Mouse (Mus musculus) midbrain, embryonic 16.5 days (tissue): ENCODE data around the gene Kdm5a. TPM values are rescaled to one million over a fixed set of nuclear protein-coding genes. Genes with fewer than 3 reads are reported as not detected.
A peak's percentile ranks its signal among the peaks of the same experiment; 100 is the strongest.

ENCODE experiments used
- ATAC-seq: fragments of 200-750 bp; cut with Nextera tagmentation; 2 replicates; pipeline ENCODE4 v1.8.0; 2017; ENCODE audit warnings: moderate TSS enrichment
- H3K27ac ChIP-seq: fragments of 300-500 bp; sonication (generic); 2 replicates; pipeline ENCODE4 v1.5.1; 2014; ENCODE audit warnings: mild to moderate bottlenecking, low read length, mixed read lengths
- H3K27me3 ChIP-seq: fragments of 300-500 bp; sonication (generic); 2 replicates; pipeline ENCODE4 v1.6.1; 2014; ENCODE audit warnings: low read depth, low read length, mixed read lengths; ENCODE audit not compliant: control insufficient read depth, insufficient read depth
- H3K36me3 ChIP-seq: fragments of 300-500 bp; sonication (generic); 2 replicates; pipeline ENCODE4 v1.6.1; 2014; ENCODE audit warnings: mild to moderate bottlenecking, low read length, moderate library complexity, mixed read lengths; ENCODE audit not compliant: control insufficient read depth, insufficient read depth
- H3K4me1 ChIP-seq: fragments of 300-500 bp; sonication (generic); 2 replicates; pipeline ENCODE4 v1.6.1; 2014; ENCODE audit warnings: mild to moderate bottlenecking, low read length, mixed read lengths; ENCODE audit not compliant: control insufficient read depth, insufficient read depth
- H3K4me2 ChIP-seq: fragments of 300-500 bp; sonication (generic); 2 replicates; pipeline ENCODE4 v1.6.1; 2014; ENCODE audit warnings: mild to moderate bottlenecking, low read length, mixed read lengths
- H3K4me3 ChIP-seq: fragments of 300-500 bp; sonication (generic); 2 replicates; pipeline ENCODE4 v1.5.1; 2014; ENCODE audit warnings: low read depth, mild to moderate bottlenecking, low read length, moderate library complexity, mixed read lengths
- H3K9ac ChIP-seq: fragments of 300-500 bp; sonication (generic); 2 replicates; pipeline ENCODE4 v1.6.1; 2014; ENCODE audit warnings: low read depth, low read length, mixed read lengths
- H3K9me3 ChIP-seq: fragments of 300-500 bp; sonication (generic); replicated peaks from 2 replicates; pipeline ENCODE4 v1.6.1; 2014; ENCODE audit warnings: mild to moderate bottlenecking, low read length, mixed read lengths; ENCODE audit not compliant: control insufficient read depth, poor library complexity, severe bottlenecking
- WGBS: fragments of 180-500 bp; shearing (Covaris S2); extraction: QIAGEN DNeasy Blood & Tissue Kit; methylation state at CpG from one replicate; pipeline ENCODE4 v1.1.7; 2014; 5-methylcytosine and 5-hydroxymethylcytosine counted together
- polyA plus RNA-seq: library from polyadenylated mRNA; unstranded; fragments of >200 nt; fragmentation: Nextera tagmentation; extraction: Ambion mirVana; gene quantifications from 2 replicates; pipeline ENCODE4 v1.2.1, GENCODE M21; 2015

Kdm5a gene
- 32.0 and 37.8 TPM in 2 replicates for polyA plus RNA-seq

DNA sequence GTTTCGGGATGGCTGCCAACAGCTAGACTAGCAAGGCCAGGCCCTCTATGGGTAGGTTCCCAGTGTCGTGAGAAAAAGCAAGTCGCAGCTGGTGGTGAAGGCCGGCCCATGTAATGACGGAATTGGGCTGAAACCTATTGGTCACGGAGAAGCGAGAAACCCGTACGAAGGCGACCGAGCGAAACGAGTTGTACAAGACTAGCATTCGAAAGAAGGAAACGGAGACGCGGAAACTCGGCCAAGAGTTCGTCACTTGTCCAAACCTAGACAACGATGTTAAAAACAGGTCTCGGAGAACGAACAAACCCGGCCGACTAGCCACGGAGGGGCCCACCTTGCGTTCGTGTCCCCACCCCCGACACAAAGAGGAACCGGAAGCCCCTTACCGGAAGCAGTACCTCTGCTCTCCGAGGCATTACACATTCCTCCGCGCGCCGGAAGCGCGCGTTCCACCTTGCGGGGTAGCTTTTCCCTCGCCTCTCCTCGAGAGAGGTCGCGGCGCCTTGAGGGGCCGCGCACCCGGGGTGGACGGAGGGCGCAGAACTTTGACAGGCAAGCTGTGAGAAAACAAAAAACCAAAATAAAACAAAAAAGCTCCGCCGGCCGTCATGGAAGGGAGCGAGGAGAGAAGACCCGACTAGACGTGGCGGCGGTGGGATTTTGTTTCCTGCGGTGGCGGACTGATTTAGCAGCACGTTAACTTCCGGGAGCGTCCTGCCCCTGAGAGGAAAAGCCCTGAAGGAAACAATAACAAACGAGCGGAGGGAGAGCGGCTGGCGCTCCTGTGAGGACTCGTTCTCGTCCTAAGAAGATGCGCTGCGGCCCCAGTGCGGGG, at the start of gene Kdm5a, which contains the start of gene Ccdc77:
Gene Kdm5a, plus strand, starts transcription at position 437 of the 835 bp plus-strand sequence.
Gene Ccdc77, minus strand, starts transcription at position 687 of the 835 bp plus-strand sequence.
- Histone ChIP-seq H3K27me3 (no peaks in the 10 kb centered on the region), H3K9ac (peak within 1 kb of the TSS; percentile 94), H3K4me3 (peak within 1 kb of the TSS; percentile 98), H3K9me3 (no peaks in the 10 kb centered on the region), H3K4me2 (peak within 1 kb of the TSS; percentile 98), H3K36me3 (peaks cover 3% of the 10 kb centered on the region), H3K4me1 (peaks cover 20% of the 10 kb centered on the region), H3K27ac (peak within 1 kb of the TSS; percentile 86)
- WGBS = under 1% methylated on average over 71 of the region's 71 CpGs
- ATAC-seq = peak; percentile 98

DNA sequence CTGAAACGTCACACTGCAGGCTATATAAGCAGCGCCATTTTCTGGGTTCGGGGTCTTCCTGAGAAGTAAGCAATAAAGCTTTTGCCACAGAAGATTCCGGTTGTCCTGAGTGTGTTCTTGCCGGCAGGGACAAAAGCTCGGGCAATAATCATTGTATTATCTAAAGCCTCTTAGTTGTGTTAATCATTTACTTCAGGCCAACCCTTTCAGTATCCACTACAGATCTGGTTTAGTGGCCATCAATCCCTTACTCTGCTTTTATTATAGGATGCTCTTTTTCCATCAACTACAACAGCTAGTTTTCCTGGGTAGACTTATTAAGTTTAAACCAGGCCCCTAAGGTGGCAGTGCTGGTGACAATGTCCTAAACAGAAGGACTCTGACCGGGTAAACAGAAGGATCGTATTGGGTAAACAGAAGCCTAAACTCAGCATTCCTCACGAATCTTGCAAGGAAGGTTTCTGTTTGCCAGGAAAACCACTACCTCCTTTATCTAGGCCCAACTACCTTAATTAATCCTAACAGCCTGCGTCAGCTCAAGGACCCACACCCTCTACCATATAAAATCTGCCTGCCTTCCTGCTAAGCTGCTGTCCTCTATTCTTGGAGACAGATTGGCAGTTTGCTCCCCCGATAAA, 45.5 kb upstream of the Kdm5a start:
- H3K36me3 ChIP-seq = no peaks in the 10 kb centered on the region
- H3K9ac ChIP-seq = no peak overlapping the region
- no peaks in the 10 kb centered on the region for H3K4me1 ChIP-seq
- WGBS = 78% methylated on average over 11 of the region's 11 CpGs
- no peaks in the 10 kb centered on the region for H3K27me3 ChIP-seq
- H3K9me3 ChIP-seq = no peaks in the 10 kb centered on the region
- no peak overlapping the region for H3K4me2 ChIP-seq
- H3K27ac ChIP-seq = no peak overlapping the region
- ATAC-seq = no peak
- no peak overlapping the region for H3K4me3 ChIP-seq

DNA sequence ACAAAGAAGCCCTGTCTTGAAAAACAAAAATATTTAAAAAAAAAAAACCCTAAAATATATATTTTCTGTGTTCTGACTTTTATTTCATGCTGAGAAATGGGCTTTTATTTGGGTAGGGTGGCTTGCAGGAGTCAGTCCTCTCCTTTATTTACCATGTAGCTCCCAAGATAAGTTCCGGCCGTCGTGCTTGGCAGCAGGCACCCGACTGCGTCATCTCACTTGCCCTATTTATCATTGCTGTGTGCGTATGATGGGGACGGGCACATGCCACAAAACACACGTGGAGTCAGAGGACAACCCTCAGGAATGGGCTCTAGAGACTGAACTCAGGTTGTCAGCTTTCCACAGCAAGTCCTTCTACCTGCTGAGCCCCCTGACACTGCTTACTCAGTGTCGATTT, 44.8 kb upstream of the Kdm5a start:
- H3K27me3 ChIP-seq = no peaks in the 10 kb centered on the region
- no peaks in the 10 kb centered on the region for H3K36me3 ChIP-seq
- 93% methylated on average over 9 of the region's 9 CpGs for WGBS
- no peak overlapping the region for H3K4me3 ChIP-seq
- no peak overlapping the region for H3K9ac ChIP-seq
- no peak for ATAC-seq
- H3K4me1 ChIP-seq = no peaks in the 10 kb centered on the region
- no peak overlapping the region for H3K4me2 ChIP-seq
- no peak overlapping the region for H3K27ac ChIP-seq
- H3K9me3 ChIP-seq = no peaks in the 10 kb centered on the region

DNA sequence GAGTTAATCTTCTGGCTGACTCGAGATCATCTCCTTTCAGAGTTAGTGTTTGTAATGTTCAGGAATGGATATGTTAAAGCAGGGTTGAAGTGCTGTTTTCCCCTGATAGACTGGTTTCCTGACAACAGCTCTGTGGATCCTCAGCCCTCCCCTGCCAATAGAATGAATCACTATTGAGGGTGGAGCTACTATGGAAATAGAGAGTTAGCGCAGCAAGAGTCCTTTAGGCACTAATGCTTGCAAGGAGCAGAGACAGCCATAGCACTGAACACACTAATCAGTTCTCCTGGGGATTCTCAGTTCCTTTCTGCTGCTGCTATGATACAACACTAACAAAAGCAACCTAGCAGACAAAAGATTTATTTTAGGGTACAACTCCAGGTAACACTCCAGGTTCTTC, 43.6 kb upstream of the Kdm5a start:
- no peaks in the 10 kb centered on the region for H3K27me3 ChIP-seq
- no peak overlapping the region for H3K9ac ChIP-seq
- no peaks in the 10 kb centered on the region for H3K9me3 ChIP-seq
- no peak overlapping the region for H3K27ac ChIP-seq
- no peak for ATAC-seq
- 64% methylated on average over 2 of the region's 2 CpGs for WGBS
- H3K4me3 ChIP-seq = no peak overlapping the region
- no peaks in the 10 kb centered on the region for H3K4me1 ChIP-seq
- H3K4me2 ChIP-seq = no peak overlapping the region
- H3K36me3 ChIP-seq = no peaks in the 10 kb centered on the region

DNA sequence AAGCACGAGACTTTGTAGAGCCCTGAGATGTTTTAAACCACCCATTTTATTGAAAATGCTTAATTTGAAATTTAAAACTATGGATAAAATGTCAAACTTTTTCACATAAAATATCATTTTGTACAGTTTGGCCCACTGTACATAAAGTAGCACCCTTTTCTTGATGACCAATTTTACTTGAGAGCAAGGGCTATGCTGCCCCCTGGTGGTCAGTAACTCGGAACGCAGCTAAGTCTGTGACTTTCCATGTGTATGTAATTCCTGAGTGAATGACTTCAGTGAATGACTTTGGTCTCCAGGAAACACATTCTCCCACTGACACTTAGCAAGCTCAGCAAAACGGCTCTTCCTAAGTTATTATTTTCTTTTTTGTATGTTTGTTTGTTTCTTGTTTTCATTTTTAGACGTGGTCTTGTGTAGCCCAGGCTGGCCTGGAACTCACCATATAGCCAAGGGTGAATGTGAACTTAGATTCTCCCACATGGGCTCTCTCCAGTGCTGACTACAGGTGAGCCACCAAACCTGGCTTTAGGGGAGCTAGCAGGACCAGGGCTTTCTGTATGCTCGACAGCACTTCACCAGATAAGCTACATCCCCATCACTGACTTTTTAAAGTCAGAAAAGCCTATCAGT, 39.5 kb upstream of the Kdm5a start:
- no peaks in the 10 kb centered on the region for H3K9me3 ChIP-seq
- H3K9ac ChIP-seq = no peak overlapping the region
- 29% methylated on average over 6 of the region's 6 CpGs for WGBS
- H3K4me3 ChIP-seq = no peak overlapping the region
- no peaks in the 10 kb centered on the region for H3K27me3 ChIP-seq
- no peak overlapping the region for H3K27ac ChIP-seq
- H3K36me3 ChIP-seq = no peaks in the 10 kb centered on the region
- no peak; the same call in 1 of the 2 replicates for ATAC-seq
- no peaks in the 10 kb centered on the region for H3K4me1 ChIP-seq
- no peak overlapping the region for H3K4me2 ChIP-seq

DNA sequence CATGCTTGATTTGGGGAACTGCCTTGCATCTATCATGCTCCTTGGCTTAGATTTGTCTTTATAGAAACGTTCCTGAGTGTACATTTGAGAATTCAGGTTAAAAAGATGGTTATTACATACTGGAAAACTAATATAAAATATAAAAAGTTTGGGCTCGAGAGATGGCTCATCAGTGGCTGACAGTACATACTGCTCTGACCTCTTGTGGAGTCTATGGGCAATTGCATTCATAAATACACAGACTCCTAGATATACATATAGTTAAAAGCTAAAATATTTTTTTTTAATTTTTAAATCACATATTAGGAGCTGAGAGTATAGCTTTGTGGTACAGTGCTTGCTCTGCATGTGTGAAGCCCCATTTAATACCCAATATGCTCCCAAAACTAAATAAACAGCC, 31.6 kb upstream of the Kdm5a start:
- H3K9ac ChIP-seq = no peak overlapping the region

DNA sequence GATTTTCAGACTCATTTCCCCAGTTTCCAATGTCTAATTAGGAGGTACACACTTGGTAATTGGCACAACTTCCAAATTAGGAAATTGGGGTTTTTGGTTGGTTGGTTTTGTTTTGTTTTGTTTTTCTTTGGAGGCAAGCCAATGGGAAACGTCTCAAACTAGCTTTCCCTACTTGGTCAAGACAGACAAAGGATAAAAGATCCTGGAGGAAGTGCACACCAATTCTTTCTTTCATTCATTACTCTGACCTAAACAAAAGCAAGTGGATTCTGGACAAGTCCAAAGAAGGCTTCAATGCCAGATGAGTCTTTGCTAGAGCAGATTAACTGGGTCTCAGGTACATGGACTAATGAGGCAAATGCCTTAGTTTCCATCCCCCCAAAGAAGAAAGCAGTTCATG, 19.9 kb upstream of the Kdm5a start:
- ATAC-seq = no peak
- H3K9ac ChIP-seq = no peak overlapping the region

More for the DNA sequence above, 31.6 kb upstream of the Kdm5a start:
- H3K4me2 ChIP-seq = no peak overlapping the region
- H3K36me3 ChIP-seq = peaks cover 5% of the 10 kb centered on the region
- no peak overlapping the region for H3K4me3 ChIP-seq
- H3K27me3 ChIP-seq = no peaks in the 10 kb centered on the region
- WGBS = 83% methylated on average over 2 of the region's 2 CpGs
- no peak overlapping the region for H3K27ac ChIP-seq
- no peaks in the 10 kb centered on the region for H3K4me1 ChIP-seq
- H3K9me3 ChIP-seq = no peaks in the 10 kb centered on the region
- no peak for ATAC-seq

DNA sequence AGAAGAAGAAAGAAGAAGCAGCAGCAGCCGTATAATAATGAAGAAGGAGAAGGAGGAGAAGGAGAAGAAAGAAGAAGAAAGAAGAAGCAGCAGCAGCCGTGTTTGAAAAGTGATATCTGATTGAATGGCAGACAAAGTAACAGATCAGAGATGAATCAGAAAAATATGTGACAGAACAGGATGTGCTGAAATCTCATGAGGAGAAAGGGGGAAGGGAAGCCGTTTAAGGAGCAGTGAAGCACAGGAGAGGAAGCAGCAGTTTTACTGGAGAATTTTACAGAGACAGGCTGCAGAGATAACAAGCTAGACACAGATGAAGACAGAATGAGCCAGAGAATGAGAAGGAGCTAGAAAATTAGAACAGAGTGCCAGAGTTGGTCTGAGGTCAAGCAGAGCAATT, 14.9 kb upstream of the Kdm5a start:
- no peak overlapping the region for H3K27ac ChIP-seq
- H3K9me3 ChIP-seq = no peaks in the 10 kb centered on the region
- no peak overlapping the region for H3K4me2 ChIP-seq
- peaks cover 5% of the 10 kb centered on the region; the same call in 1 of the 2 replicates for H3K36me3 ChIP-seq
- 90% methylated on average over 3 of the region's 3 CpGs for WGBS
- no peaks in the 10 kb centered on the region for H3K27me3 ChIP-seq
- no peak overlapping the region for H3K9ac ChIP-seq
- ATAC-seq = no peak
- H3K4me1 ChIP-seq = no peaks in the 10 kb centered on the region
- H3K4me3 ChIP-seq = no peak overlapping the region

More for the DNA sequence above, 19.9 kb upstream of the Kdm5a start:
- WGBS = 60% methylated on average over 1 of the region's 1 CpGs
- H3K4me1 ChIP-seq = no peaks in the 10 kb centered on the region
- no peak overlapping the region for H3K4me2 ChIP-seq
- no peaks in the 10 kb centered on the region for H3K9me3 ChIP-seq
- H3K27me3 ChIP-seq = no peaks in the 10 kb centered on the region
- H3K36me3 ChIP-seq = peaks cover 5% of the 10 kb centered on the region; the same call in 1 of the 2 replicates
- no peak overlapping the region for H3K4me3 ChIP-seq
- H3K27ac ChIP-seq = no peak overlapping the region
